Mouse (Mus musculus): ENCODE results near the gene 1700056E22Rik. TPM values are rescaled to one million over a fixed set of nuclear protein-coding genes. Genes with fewer than 3 reads are reported as not detected.

1700056E22Rik gene
- polyA plus RNA-seq (2012; rRNA removed), result 0.28 and 0.57 TPM in 2 replicates

- DNase-seq (ENCODE audit: extremely low spot score in 1 of 2, low spot score in 1 of 2), result peak; percentile 98
Measured at GRCm38 (mm10) chr1:184034011-184034557, at the start of gene 1700056E22Rik. Gene 1700056E22Rik (minus strand): TSS chr1:184034301.

- DNase-seq (ENCODE audit: extremely low spot score in 1 of 2, low spot score in 1 of 2), result no peak
Measured at GRCm38 (mm10) chr1:184083166-184083565, 49.1 kb upstream of the 1700056E22Rik start.

DNA sequence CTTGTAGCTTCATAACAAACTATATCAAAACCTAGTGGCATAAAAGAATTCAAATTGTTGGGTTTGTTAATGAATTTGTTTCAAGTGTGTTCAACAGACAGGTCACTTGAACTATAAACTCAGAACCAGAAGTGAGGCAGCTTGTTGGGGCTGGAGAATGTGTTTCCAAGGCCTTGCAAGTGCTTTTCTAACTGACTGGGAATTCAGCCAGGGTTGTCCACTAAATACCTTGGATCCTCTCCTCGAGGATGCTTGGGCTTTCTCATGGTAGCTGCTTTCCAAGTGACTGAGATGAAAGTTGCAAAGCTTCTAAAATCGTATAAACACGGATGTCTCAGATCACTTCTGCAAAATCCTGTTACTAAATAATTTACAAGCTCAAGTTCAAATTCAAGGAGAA is 48.6 kb upstream of the 1700056E22Rik start:
- DNase-seq (ENCODE audit: extremely low spot score in 1 of 2, low spot score in 1 of 2), result no peak

GRCm38 (mm10) chr1:184079304-184079703 is 45.2 kb upstream of the 1700056E22Rik start:
- DNase-seq (ENCODE audit: extremely low spot score in 1 of 2, low spot score in 1 of 2), result no peak

GRCm38 (mm10) chr1:184076756-184077155 is 42.7 kb upstream of the 1700056E22Rik start:
- DNase-seq (ENCODE audit: extremely low spot score in 1 of 2, low spot score in 1 of 2), result no peak

- DNase-seq (ENCODE audit: extremely low spot score in 1 of 2, low spot score in 1 of 2), result no peak
Measured at GRCm38 (mm10) chr1:184076065-184076464, 42.0 kb upstream of the 1700056E22Rik start.

DNA sequence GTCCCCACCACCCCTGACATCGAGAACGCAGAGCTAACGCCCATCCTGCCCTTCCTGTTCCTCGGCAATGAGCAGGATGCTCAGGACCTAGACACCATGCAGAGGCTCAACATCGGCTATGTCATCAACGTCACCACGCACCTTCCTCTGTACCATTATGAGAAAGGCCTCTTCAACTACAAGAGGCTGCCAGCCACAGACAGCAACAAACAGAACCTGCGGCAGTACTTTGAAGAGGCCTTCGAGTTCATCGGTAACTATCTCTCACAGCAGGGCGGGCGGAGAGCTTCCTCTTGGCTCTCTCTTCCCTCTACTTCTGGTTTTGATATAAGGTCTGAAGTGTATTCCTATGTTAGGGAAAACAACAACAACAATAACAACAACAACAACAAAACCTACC is 34.9 kb upstream of the 1700056E22Rik start:
- DNase-seq (ENCODE audit: extremely low spot score in 1 of 2, low spot score in 1 of 2), result no peak

- DNase-seq (ENCODE audit: extremely low spot score in 1 of 2, low spot score in 1 of 2), result peak in 1 of 2 experiments; percentile 45
Measured at GRCm38 (mm10) chr1:184067704-184068558, 33.8 kb upstream of the 1700056E22Rik start.

- DNase-seq (ENCODE audit: extremely low spot score in 1 of 2, low spot score in 1 of 2), result no peak
Measured at GRCm38 (mm10) chr1:184066460-184067287, 32.6 kb upstream of the 1700056E22Rik start.

- DNase-seq (ENCODE audit: extremely low spot score in 1 of 2, low spot score in 1 of 2), result peak in 1 of 2 experiments; percentile 38
Measured at GRCm38 (mm10) chr1:184065589-184066361, 31.7 kb upstream of the 1700056E22Rik start.

DNA sequence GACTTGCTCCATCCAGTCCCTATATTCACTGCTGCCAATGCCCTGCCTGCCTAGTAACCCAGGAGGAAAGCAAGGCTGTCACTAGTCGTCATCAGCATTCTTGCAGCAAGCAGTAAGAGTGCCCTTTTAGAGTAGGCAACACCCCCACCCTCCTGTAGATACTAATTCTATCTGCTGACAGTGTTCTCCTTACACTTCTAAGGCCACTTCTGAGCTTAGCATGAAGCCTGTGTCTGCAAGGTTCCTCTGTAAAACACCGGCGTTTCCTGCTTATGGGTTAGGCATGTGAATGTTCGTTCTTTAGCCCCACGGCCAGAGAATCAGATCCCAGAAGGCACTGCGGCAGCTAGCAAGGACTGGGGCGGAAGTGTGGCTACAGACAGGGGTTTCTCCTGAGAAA is 30.2 kb upstream of the 1700056E22Rik start:
- DNase-seq (ENCODE audit: extremely low spot score in 1 of 2, low spot score in 1 of 2), result no peak

DNA sequence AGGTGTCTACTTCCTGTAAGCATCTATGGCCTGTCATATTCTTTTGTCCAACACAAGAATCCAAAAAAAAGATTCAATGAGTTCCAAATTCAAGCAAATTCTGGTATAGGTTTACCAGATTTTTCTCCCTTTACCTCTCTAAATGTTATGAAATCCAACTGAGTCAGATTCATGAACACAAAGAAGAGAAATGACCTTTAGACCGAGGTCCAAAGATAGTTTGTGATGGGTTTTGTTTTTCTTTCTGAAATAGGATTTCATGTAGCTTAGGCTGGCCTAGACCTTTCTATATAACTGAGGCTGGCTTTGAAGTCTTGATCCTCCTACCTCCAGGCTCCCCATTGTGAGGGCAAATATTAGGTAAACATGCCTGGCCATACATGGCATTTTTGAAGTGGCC is 27.8 kb upstream of the 1700056E22Rik start:
- no peak for DNase-seq (ENCODE audit: extremely low spot score in 1 of 2, low spot score in 1 of 2)

DNA sequence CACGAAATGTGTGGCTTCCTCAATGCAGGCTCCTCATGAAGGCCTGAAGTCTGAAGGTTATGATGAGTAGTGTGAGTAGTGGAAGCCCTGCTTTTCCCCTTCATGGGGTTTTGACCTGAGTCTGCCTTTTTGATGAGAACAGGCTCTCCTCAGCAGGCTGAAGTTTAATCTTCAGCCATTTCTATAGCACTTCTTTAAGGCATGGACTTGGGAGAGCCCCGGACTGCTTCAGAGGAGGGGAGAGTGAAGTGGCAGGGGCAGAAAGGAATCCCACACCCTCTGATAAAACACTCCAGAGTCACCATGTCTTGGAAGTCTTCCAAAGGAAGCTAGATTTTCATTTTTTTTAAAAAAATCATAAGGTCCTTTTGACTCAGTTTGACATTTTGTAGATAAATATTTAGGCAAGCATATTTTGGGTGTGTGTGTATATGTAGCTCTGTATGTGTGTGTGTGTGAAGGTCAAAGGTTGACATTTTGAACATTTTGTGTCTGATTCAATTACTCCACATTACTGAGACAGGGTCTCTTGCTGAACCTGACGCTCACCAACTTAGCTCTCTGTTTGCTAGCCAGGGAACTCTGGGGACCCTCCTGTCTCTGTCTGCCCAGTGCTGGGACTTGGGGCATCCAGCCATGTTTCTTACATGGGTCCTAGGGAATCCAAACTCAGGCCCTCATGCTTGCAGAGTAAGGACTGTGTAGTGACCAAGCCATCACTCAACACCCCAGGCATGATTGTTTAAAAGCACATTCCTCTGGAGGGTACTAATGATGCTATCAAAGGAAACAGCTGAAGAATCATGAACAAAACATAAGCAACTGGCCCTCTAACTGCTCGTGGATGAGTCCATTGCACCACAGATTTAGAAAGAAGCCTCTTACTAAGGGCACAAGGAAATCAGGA is 27.0 kb upstream of the 1700056E22Rik start:
- no peak for DNase-seq (ENCODE audit: extremely low spot score in 1 of 2, low spot score in 1 of 2)

- no peak for DNase-seq (ENCODE audit: extremely low spot score in 1 of 2, low spot score in 1 of 2)
Measured at GRCm38 (mm10) chr1:184060381-184060780, 26.3 kb upstream of the 1700056E22Rik start.

DNA sequence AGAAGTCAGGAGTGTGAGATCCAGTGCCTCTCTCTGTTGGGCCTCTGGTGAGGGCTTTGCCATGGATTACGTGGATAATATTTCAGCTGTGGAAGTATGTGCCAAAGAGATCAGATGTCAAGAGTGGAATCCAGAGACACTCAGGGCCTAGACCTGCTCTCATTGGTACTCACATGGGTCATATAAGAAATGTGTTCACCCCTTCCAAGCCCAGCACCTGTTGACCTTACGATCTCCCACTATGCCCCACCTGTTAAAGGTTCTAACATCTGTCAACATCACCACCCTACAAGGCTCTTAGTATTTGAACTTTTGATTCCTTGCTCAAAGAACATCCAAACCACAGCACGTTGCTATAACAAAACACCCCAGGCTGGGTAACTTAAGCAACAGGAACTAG is 25.7 kb upstream of the 1700056E22Rik start:
- DNase-seq (ENCODE audit: extremely low spot score in 1 of 2, low spot score in 1 of 2), result no peak

DNA sequence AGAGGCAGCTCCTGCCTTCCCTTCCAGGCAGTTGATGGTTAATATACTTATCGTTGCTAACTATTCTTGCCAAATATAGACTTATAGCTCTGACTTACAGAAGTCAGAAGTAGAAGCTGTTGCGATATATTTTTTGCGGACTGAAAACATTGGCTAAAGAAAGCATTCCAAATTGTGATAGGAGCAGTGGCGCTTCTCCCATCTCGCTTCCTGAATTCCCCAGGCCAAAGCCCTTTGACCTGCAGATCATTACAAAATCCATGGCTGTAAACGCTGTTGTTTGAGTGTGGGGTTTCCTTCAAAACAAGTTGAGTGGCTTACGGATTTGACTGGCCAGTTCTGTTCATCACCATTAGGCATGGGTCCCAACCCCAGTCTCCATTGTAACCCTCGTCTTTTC is 24.1 kb upstream of the 1700056E22Rik start:
- no peak for DNase-seq (ENCODE audit: extremely low spot score in 1 of 2, low spot score in 1 of 2)

DNA sequence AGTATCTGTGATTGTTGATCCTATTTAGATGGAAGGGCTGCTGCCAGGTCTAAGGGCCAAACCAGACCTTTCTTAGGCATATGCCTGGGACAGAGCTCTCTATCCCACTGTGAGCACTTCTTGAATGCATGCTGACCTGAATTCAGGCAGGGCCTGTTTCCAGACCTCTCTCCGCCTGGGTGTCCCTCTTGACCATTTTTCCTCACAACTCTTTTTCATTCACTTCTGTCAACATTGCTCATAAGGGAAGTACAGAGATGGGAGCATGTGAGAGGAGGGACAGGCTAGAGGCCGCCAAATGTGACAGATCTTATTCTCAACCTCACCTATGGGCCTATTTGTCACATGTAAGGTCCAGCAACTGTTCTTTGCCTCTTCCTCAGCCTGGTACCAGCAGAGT is 20.1 kb upstream of the 1700056E22Rik start:
- DNase-seq (ENCODE audit: extremely low spot score in 1 of 2, low spot score in 1 of 2), result no peak

DNA sequence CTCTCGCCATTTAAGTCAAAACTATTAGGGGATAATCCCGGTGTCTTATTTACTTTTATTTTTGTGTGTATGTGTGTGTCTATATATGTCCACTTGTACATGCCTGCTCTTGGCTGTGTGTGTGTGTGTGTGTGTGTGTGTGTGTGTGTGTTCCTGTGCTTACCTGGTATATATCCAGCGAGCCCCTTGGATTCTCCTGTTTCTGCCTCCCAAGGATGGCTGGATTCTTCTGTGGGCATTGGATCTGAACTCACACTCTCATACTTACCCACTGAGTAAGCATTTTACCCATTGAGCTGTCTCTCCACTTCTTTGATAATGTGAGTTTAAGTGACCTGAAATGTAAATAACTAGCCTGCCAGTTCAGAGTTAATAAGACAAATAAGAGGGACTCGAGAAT is 19.6 kb upstream of the 1700056E22Rik start:
- no peak for DNase-seq (ENCODE audit: extremely low spot score in 1 of 2, low spot score in 1 of 2)

DNA sequence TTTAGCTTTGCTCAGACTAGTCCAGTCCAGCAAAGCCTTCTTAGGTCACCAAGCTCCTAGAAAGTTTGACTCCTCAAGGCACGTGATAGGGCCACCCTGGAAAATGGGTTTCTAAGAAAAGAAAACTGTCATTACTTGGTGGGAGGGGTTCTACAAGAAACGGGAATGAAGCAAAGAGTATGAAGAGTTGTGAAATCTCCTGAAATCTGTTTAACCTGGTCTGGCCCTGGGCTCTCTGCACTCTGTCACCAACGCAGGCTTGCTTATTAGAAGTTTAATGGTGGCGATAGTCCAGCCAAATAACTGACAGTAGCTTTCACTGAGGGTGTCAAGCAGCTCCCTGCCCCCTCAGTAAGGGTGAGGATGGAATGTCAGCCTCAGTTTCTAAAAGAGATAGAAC is 19.0 kb upstream of the 1700056E22Rik start:
- no peak for DNase-seq (ENCODE audit: extremely low spot score in 1 of 2, low spot score in 1 of 2)

Measured in frontal cortex, adult 2 months (tissue).